Mouse (Mus musculus): ENCODE data around the gene Ppp1r35. TPM values are rescaled to one million over a fixed set of nuclear protein-coding genes. Genes with fewer than 3 reads are reported as not detected.
A peak's percentile ranks its signal among the peaks of the same experiment; 100 is the strongest.

Ppp1r35 gene
- polyA plus RNA-seq, 1 experiment from 2014 or later = 60.0 TPM

DNA sequence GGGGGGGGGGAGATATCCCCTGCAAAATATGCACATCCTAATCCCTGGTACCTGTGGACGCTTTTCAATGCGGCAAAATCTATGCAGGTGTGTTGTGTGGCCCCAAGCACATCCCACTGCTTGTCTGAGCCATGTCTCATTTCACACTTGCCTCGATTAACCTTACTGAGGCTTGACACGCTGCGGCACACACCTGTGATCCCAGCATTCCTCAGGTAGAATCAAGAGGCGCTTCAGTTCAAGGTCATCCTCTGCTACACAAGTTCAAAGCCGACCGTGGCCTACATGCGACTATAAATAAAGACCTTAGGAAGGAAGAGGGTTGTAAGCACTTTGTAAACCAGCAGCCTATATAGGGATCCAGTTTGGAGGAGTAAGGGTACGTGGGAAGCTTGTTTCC, 36.6 kb upstream of the Ppp1r35 start:
- Histone ChIP-seq H3K4me2 (ENCODE audit: low read length) (peak overlapping the region; percentile 89), H3K9me3 (replicated peaks; ENCODE audit: control insufficient read depth, low read length) (no peaks in the 10 kb centered on the region), H3K4me3 (ENCODE audit: low read depth, low read length) (no peak overlapping the region), H3K36me3 (ENCODE audit: control insufficient read depth, insufficient read depth, low read length) (peaks cover 12% of the 10 kb centered on the region; the same call in 1 of the 2 replicates), H3K27ac (ENCODE audit: low read depth, low read length) (no peak overlapping the region), H3K9ac (ENCODE audit: low read length) (peak overlapping the region; percentile 85; the same call in 1 of the 2 replicates), H3K4me1 (ENCODE audit: control insufficient read depth, insufficient read depth, low read length) (peaks cover 33% of the 10 kb centered on the region), H3K27me3 (replicated peaks; ENCODE audit: control insufficient read depth, insufficient read depth, low read length) (no peaks in the 10 kb centered on the region)
- 73% methylated on average over 10 of the region's 10 CpGs for WGBS
- no peak for DNase-seq (ENCODE audit: low spot score)
- no peak for ATAC-seq

DNA sequence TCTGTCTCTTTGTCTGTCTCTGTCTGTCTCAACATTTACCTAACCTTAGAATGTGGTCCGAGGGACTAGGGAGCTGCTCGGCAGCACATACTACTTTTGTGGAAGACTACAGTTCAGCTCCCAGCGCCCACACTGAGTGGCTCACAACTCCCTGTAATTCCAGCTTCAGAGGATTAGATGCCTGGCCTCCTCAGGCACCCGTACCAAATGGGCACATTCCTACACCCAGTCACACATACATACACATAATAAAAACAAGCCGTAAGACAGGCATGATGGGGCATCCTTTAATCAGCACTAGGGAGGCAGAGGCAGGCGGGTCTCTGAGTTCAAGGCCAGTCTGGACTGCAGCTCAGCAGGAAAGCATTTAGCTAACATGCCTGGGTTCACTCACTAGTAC, 35.8 kb upstream of the Ppp1r35 start:
- Histone ChIP-seq H3K4me1 (ENCODE audit: control insufficient read depth, insufficient read depth, low read length) (peaks cover 30% of the 10 kb centered on the region), H3K9me3 (replicated peaks; ENCODE audit: control insufficient read depth, low read length) (no peaks in the 10 kb centered on the region), H3K27me3 (replicated peaks; ENCODE audit: control insufficient read depth, insufficient read depth, low read length) (no peaks in the 10 kb centered on the region), H3K4me2 (ENCODE audit: low read length) (no peak overlapping the region), H3K9ac (ENCODE audit: low read length) (no peak overlapping the region), H3K27ac (ENCODE audit: low read depth, low read length) (no peak overlapping the region), H3K36me3 (ENCODE audit: control insufficient read depth, insufficient read depth, low read length) (peaks cover 6% of the 10 kb centered on the region; the same call in 1 of the 2 replicates), H3K4me3 (ENCODE audit: low read depth, low read length) (no peak overlapping the region)
- no peak for DNase-seq (ENCODE audit: low spot score)
- no peak for ATAC-seq
- 88% methylated on average over 6 of the region's 6 CpGs for WGBS

DNA sequence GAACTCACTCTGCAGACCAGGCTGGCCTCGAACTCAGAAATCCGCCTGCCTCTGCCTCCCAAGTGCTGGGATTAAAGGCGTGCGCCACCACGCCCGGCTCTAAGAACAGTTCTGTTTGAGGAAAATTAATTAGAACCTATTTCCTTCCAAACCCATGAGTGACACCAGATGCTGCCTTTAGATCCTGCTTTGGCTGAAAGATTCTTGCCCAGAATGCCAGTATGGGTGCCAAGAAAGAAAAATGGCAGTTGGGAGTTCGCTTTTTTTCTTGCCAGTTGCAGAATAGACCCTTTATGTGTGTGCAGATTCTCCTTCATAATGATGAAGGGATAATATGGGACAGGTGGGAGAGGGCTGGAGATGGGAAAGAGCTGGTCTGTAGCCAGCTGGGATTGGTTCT, 34.5 kb upstream of the Ppp1r35 start:
- Histone ChIP-seq H3K4me1 (ENCODE audit: control insufficient read depth, insufficient read depth, low read length) (peaks cover 20% of the 10 kb centered on the region), H3K4me3 (ENCODE audit: low read depth, low read length) (no peak overlapping the region), H3K27ac (ENCODE audit: low read depth, low read length) (peak overlapping the region; percentile 2; the same call in 1 of the 2 replicates), H3K9ac (ENCODE audit: low read length) (no peak overlapping the region), H3K4me2 (ENCODE audit: low read length) (no peak overlapping the region), H3K27me3 (replicated peaks; ENCODE audit: control insufficient read depth, insufficient read depth, low read length) (no peaks in the 10 kb centered on the region), H3K36me3 (ENCODE audit: control insufficient read depth, insufficient read depth, low read length) (no peaks in the 10 kb centered on the region), H3K9me3 (replicated peaks; ENCODE audit: control insufficient read depth, low read length) (no peaks in the 10 kb centered on the region)
- 56% methylated on average over 7 of the region's 7 CpGs for WGBS
- ATAC-seq (no peak), DNase-seq (ENCODE audit: low spot score) (peak; percentile 76)

DNA sequence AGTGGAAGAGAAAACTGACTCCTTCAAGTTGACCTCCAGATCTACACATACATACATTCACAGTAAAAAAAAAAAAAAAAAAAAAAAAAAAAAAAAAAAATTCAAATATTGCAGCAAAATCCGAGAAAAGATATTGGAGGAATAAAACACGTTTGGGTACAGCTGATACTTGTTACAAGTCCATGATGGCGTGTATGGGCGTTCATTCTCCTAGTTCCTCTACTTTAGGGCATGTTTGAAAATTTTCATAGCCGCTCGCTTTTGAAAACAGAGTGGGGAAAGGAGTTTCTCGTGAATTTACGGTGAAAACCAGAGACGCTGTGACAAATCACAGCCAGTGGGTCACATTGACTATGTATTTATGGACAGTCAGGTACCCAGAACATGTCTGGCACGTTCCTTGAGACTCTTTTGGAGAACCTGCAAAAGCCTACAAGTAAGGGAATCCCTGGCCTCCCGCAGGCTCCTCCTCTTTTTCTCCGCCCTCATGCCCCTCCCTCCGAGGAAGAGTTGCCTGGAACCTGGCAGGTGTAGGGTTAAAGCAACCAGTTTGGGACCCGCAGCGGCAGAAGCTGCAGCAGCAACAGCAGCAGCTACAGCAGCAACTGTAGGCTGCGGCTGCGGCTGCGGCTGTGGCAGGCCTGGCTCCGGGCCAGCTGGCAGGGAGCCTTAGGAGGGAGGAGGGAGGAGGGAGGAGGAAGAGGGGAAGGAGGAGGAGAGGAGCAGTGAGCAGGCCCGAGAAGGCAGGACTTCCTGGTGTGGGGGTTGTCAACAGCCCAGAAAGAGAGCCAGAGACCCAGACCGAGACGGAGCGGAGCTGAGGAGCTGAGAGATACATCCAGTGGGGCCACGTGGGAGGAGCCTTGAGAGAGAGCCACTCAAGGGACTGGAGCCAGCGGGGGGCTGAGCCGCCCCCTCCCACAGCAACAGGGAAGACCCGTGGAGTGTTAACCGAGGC, 33.2 kb upstream of the Ppp1r35 start, which contains the start of gene Tsc22d4:
Tsc22d4 (plus strand) TSS at position 517 of the 958 bp plus-strand sequence.
- Histone ChIP-seq H3K36me3 (ENCODE audit: control insufficient read depth, insufficient read depth, low read length) (no peaks in the 10 kb centered on the region), H3K4me1 (ENCODE audit: control insufficient read depth, insufficient read depth, low read length) (peaks cover 11% of the 10 kb centered on the region)
- 4% methylated on average over 28 of the region's 28 CpGs for WGBS

DNA sequence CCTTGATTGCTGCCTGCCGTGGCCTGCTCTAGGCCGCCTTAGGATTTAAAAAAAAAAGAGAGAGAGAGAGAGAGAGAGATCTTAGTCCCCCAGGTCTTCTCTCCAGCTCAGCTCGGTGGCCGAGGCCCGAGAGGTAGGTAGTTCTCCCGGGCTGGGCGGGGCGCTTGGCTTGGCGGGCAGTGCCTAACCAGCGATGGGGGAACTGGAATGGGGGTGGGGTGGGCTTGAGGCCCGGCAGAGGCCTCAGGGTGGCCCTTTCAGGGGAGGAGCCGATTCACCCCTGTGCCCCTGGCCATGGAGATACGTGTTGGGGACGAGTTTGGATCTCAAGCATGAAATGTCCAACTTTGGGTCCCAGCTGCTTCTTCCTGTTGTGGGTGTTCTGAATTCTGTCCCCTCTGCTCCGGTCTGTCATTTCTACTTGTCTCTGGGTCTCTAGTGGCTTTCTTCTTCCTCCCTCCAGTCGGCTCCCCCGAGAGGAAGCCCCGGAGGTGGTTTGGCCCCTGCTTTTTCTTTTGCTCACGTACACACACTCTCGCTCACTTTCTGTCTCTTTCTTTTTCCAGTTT, 32.3 kb upstream of the Ppp1r35 start:
- Histone ChIP-seq H3K27me3 (replicated peaks; ENCODE audit: control insufficient read depth, insufficient read depth, low read length) (no peaks in the 10 kb centered on the region), H3K4me2 (ENCODE audit: low read length) (peak overlapping the region; percentile 99), H3K27ac (ENCODE audit: low read depth, low read length) (peak overlapping the region; percentile 91), H3K36me3 (ENCODE audit: control insufficient read depth, insufficient read depth, low read length) (peaks cover 4% of the 10 kb centered on the region), H3K4me1 (ENCODE audit: control insufficient read depth, insufficient read depth, low read length) (peaks cover 11% of the 10 kb centered on the region), H3K4me3 (ENCODE audit: low read depth, low read length) (peak overlapping the region; percentile 64), H3K9me3 (replicated peaks; ENCODE audit: control insufficient read depth, low read length) (no peaks in the 10 kb centered on the region), H3K9ac (ENCODE audit: low read length) (peak overlapping the region; percentile 63)
- ATAC-seq (no peak; the same call in 1 of the 2 replicates), DNase-seq (ENCODE audit: low spot score) (peak; percentile 62)
- 0% methylated on average over 20 of the region's 20 CpGs for WGBS

More for the DNA sequence above, 33.2 kb upstream of the Ppp1r35 start, which contains the start of gene Tsc22d4:
- peak; percentile 95 for DNase-seq (ENCODE audit: low spot score)
- H3K27ac ChIP-seq (ENCODE audit: low read depth, low read length) = peak within 1 kb of the TSS; percentile 91
- H3K9ac ChIP-seq (ENCODE audit: low read length) = peak within 1 kb of the TSS; percentile 63
- H3K27me3 ChIP-seq (replicated peaks; ENCODE audit: control insufficient read depth, insufficient read depth, low read length) = no peaks in the 10 kb centered on the region
- H3K9me3 ChIP-seq (replicated peaks; ENCODE audit: control insufficient read depth, low read length) = no peaks in the 10 kb centered on the region
- H3K4me2 ChIP-seq (ENCODE audit: low read length) = peak within 1 kb of the TSS; percentile 99
- H3K4me3 ChIP-seq (ENCODE audit: low read depth, low read length) = peak within 1 kb of the TSS; percentile 64
- ATAC-seq = peak; percentile 80

DNA sequence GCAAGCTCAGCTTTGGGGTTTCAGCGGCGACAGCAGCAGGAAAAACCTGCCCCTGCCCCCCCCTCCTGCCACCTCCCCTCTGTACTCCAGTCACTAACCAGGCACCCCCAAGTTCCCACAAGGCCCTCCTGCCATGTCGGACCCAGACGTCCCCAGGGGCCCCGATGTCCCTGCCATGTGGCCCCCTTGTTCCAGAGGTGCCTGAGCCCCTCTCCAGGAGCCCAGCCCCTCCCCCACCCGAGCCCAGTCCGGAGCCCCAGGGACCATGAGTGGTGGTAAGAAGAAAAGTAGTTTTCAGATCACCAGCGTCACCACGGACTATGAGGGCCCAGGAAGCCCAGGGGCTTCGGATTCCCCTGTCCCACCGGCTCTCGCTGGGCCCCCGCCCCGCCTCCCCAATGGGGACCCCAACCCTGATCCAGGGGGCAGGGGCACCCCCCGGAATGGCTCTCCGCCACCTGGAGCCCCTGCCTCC, 31.8 kb upstream of the Ppp1r35 start:
- H3K4me2 ChIP-seq (ENCODE audit: low read length) = peak overlapping the region; percentile 99
- no peaks in the 10 kb centered on the region for H3K9me3 ChIP-seq (replicated peaks; ENCODE audit: control insufficient read depth, low read length)
- no peaks in the 10 kb centered on the region for H3K27me3 ChIP-seq (replicated peaks; ENCODE audit: control insufficient read depth, insufficient read depth, low read length)
- peak overlapping the region; percentile 63 for H3K9ac ChIP-seq (ENCODE audit: low read length)
- H3K27ac ChIP-seq (ENCODE audit: low read depth, low read length) = peak overlapping the region; percentile 91
- H3K36me3 ChIP-seq (ENCODE audit: control insufficient read depth, insufficient read depth, low read length) = peaks cover 9% of the 10 kb centered on the region
- DNase-seq (ENCODE audit: low spot score) = no peak
- peak overlapping the region; percentile 64 for H3K4me3 ChIP-seq (ENCODE audit: low read depth, low read length)
- H3K4me1 ChIP-seq (ENCODE audit: control insufficient read depth, insufficient read depth, low read length) = peaks cover 7% of the 10 kb centered on the region
- WGBS = 2% methylated on average over 14 of the region's 16 CpGs
- no peak for ATAC-seq

DNA sequence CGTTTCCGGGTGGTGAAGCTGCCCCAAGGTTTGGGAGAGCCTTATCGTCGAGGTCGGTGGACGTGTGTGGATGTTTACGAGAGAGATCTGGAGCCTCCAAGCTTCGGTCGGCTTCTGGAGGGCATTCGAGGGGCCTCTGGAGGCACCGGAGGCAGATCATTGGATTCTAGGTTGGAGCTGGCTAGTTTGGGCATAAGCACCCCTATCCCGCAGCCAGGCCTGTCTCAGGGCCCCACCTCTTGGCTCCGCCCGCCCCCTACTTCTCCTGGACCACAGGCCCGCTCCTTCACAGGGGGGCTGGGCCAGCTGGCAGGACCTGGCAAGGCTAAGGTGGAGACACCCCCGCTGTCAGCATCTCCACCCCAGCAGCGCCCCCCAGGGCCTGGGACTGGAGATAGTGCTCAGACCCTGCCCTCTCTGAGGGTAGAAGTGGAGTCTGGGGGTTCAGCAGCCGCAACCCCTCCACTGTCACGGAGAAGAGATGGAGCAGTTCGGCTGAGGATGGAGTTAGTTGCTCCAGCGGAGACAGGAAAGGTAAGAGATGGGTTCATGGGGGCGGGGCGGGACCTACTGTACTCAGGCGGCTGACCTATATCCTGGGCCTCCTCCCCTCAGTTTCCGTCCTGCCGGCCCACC, 31.2 kb upstream of the Ppp1r35 start:
- peak overlapping the region; percentile 99 for H3K4me2 ChIP-seq (ENCODE audit: low read length)
- H3K27me3 ChIP-seq (replicated peaks; ENCODE audit: control insufficient read depth, insufficient read depth, low read length) = no peaks in the 10 kb centered on the region
- no peaks in the 10 kb centered on the region for H3K9me3 ChIP-seq (replicated peaks; ENCODE audit: control insufficient read depth, low read length)
- peak overlapping the region; percentile 63 for H3K9ac ChIP-seq (ENCODE audit: low read length)
- WGBS = 6% methylated on average over 26 of the region's 26 CpGs
- H3K4me1 ChIP-seq (ENCODE audit: control insufficient read depth, insufficient read depth, low read length) = peaks cover 7% of the 10 kb centered on the region
- peak overlapping the region; percentile 64 for H3K4me3 ChIP-seq (ENCODE audit: low read depth, low read length)
- DNase-seq (ENCODE audit: low spot score) = no peak
- ATAC-seq = no peak
- peak overlapping the region; percentile 91; the same call in 1 of the 2 replicates for H3K27ac ChIP-seq (ENCODE audit: low read depth, low read length)
- peaks cover 15% of the 10 kb centered on the region for H3K36me3 ChIP-seq (ENCODE audit: control insufficient read depth, insufficient read depth, low read length)

DNA sequence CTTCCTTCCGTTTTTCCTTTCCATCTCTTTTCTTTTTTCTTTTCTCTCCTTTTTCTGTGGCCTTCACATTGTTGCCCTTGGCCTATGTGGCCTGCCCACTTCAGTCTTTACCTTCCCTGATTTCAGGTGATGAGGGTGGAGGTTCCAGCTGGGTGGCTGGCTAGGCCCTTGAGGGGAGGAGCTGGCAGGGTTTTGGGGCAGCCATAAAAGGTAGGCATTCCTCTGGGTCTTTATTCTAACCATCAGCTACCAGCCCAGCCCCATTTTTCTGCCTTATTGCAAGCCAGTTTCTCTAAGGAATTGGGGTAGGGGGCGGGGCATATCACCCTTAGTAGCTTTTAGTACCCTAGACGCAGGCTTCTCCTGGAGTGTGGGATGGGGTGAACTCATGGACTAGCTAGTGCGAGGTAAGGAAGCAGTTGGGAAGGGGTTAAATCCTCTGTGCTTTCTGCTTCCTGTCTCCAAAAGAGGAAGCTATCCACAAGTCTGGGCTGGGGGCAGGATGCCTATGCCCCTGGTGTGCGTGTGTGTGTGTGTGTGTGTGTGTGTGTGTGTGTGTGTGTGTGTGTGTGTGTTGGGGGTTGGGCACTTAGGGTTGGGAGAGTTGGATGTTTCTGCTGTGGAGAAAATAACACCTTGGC, 30.4 kb upstream of the Ppp1r35 start:
- peak overlapping the region; percentile 64 for H3K4me3 ChIP-seq (ENCODE audit: low read depth, low read length)
- H3K36me3 ChIP-seq (ENCODE audit: control insufficient read depth, insufficient read depth, low read length) = peaks cover 21% of the 10 kb centered on the region
- 0 out of 2 replicates have a peak overlapping the region, but pooled peaks have one; percentile 1 for H3K27ac ChIP-seq (ENCODE audit: low read depth, low read length)
- no peaks in the 10 kb centered on the region for H3K27me3 ChIP-seq (replicated peaks; ENCODE audit: control insufficient read depth, insufficient read depth, low read length)
- ATAC-seq (no peak), DNase-seq (ENCODE audit: low spot score) (no peak)
- H3K4me2 ChIP-seq (ENCODE audit: low read length) = peak overlapping the region; percentile 99
- H3K9ac ChIP-seq (ENCODE audit: low read length) = 0 out of 2 replicates have a peak overlapping the region, but pooled peaks have one; percentile 33
- peaks cover 7% of the 10 kb centered on the region for H3K4me1 ChIP-seq (ENCODE audit: control insufficient read depth, insufficient read depth, low read length)
- H3K9me3 ChIP-seq (replicated peaks; ENCODE audit: control insufficient read depth, low read length) = no peaks in the 10 kb centered on the region
- 48% methylated on average over 5 of the region's 5 CpGs for WGBS
